Mouse (Mus musculus): ENCODE data around the gene Als2.

Gene Als2

GRCm38 (mm10) chr1:59166232-59166905 lies 70.7 kb downstream of the Als2 start:
- no peak for DNase-seq (ENCODE audit: low spot score in 2 of 2)

GRCm38 (mm10) chr1:59163918-59164317 lies 73.1 kb downstream of the Als2 start:
- DNase-seq (ENCODE audit: low spot score in 2 of 2), result no peak

DNA sequence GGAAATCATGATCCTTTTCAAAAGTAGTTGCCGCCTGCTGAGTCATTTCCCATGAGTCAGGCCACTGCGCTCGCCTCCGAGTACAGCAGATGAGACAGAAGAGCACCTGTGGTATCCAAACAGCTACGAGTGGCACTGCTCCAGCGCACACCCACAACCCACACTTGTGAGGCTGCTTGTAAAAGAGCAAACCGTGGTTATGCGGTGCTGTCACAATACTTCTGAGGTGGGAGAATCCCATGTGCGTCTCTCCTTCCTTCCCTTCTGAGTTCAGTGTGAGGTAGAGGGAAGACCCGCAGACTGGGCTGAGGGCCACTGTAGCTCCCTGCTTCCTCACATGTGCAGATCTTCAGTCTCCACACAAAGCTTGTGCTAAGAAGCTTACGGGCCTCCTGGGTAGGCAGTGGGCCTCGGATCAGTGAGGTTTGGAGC lies 74.0 kb downstream of the Als2 start, which contains the start of gene Mpp4:
Mpp4 (minus strand) TSS at position 360 of the 432 bp plus-strand sequence.
- peak; percentile 31 to 53 for DNase-seq (ENCODE audit: low spot score in 2 of 2)

DNA sequence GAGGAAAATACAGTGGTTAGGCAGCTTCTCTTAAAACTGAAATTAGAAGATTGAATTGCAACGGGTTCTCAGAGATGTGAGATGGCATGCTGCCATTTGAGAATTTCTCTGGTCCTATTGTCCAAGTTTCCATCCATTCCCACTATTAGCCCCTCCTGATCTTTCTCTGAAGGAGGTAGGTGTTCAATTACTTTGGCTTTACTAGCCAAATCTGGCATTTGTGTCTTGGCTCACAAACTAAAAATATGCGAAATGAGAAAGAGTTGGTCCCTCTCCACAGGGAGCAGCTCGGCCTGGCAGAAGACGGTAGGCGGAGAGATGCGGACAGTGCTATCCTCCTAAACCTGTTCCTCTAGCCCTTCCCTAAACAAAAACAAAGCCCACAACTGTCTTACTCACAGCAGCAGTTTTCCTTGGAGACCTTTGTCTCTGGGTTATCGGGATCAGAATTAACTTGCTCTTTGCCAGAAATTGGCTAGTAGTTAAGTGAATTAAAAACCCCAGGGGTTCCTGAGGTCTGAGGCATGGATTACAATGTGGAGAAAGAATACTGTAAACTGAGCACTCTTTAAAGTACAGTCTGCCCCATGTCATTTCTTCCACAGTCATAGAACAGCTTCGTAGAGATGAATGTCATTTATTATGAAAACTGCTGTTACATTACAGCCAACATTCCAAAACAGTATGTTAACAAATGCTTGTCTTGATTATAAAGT lies 74.6 kb downstream of the Als2 start:
- no peak for DNase-seq (ENCODE audit: low spot score in 2 of 2)

GRCm38 (mm10) chr1:59161396-59161795 lies 75.6 kb downstream of the Als2 start:
- no peak for DNase-seq (ENCODE audit: low spot score in 2 of 2)

GRCm38 (mm10) chr1:59160871-59161270 lies 76.2 kb downstream of the Als2 start:
- DNase-seq (ENCODE audit: low spot score in 2 of 2), result no peak

DNA sequence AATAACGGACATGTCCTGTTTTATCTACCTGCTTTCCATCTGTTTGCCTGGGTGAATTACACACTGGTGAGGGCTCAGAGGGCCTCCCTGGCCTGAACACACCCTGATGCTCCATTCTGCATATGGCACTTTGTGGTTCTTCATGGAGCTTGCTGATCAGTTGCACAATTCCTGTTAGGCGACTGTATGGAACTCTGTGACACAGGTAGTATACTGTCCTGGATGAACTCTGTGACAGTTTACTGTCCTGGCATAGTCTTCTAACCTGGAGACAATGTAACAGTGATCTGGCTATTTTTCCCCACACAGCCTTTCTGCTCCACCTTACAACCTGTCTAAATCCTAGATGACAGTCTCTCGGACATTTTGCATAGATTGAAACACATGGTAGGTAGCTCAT lies 77.9 kb downstream of the Als2 start:
- no peak for DNase-seq (ENCODE audit: low spot score in 2 of 2)

GRCm38 (mm10) chr1:59158498-59158897 lies 78.5 kb downstream of the Als2 start:
- no peak for DNase-seq (ENCODE audit: low spot score in 2 of 2)

DNA sequence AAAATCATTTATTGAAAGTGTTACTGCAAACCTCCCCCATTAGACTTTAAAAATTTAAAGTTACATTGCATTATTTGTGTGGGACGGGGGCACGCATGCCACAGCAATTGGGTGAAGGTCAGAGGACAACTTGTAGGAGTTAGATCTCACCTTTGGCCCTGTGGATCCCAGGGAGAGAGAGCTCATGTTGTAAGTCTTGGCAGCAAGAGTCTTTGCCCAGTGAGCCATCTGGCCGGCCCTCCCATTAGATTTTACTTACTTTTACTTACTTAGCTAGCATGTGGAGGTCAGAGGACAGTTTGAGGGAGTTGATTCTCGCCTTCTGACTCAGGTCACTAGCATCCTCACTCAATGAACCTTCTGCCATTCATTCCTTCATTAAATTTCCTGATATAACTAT lies 79.2 kb downstream of the Als2 start:
- DNase-seq (ENCODE audit: low spot score in 2 of 2), result no peak

DNA sequence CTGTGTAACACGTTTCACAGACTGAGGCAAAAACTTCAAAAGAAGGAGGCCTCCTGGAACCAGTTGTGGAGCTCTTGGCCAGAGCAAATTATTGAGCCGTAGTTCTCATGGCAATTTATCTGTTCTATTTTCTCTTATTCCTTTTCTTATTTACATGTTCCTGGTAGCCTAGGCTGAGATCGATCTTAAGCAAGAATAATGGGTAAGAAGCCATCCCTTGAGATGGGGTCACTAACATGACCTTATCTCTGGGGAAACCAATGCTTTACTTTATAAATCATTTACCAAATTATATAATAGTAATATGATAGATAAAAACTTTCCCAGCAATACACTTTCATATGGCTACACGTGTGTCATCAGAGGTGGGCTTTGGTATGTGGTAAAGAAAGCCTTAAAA lies 84.7 kb downstream of the Als2 start:
- DNase-seq (ENCODE audit: low spot score in 2 of 2), result no peak

GRCm38 (mm10) chr1:59150542-59150941 lies 86.5 kb downstream of the Als2 start:
- DNase-seq (ENCODE audit: low spot score in 2 of 2), result no peak

GRCm38 (mm10) chr1:59144543-59144942 lies 92.5 kb downstream of the Als2 start:
- no peak for DNase-seq (ENCODE audit: low spot score in 2 of 2)

GRCm38 (mm10) chr1:59142809-59143208 lies 94.2 kb downstream of the Als2 start:
- DNase-seq (ENCODE audit: low spot score in 2 of 2), result peak in 1 of 2 experiments; percentile 27

GRCm38 (mm10) chr1:59134419-59134818 lies 102.6 kb downstream of the Als2 start:
- DNase-seq (ENCODE audit: low spot score in 2 of 2), result no peak

DNA sequence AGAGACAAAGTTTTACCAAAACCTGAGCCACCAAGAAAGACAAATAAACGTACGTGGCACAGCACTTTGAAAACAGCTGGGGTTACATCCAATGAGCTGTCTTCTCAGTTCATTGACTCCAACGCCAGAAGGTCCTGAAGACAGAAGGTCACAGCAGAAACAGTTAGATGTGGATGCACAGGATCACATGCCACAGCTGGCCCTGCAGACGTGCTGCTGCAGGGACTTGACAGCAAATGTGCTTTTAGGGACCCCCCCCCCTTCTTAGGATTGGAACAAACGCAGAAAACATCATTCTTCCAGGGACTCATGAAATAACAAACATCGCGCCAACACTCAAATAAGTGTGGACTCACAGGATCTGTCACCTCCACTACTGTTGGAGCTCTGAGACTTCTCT lies 108.2 kb downstream of the Als2 start:
- no peak for DNase-seq (ENCODE audit: low spot score in 2 of 2)

DNA sequence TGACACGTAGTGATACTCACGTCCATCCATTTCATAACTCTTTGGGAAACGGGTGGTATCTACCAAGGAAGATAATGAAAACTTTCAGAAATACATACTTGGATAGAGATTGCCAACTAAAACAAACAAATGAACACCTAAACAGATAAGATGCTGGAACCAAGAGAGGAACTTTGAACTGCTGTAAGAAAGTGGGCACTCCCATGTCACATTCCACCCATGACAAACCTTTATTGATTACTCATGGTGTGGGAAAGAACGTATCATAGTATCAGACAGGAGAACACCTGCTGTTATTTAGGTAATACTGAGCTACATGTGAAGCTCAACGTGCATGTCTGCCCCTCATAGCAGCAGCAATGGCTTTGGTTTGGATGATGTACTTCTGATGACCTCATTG lies 111.5 kb downstream of the Als2 start:
- no peak for DNase-seq (ENCODE audit: low spot score in 2 of 2)

DNA sequence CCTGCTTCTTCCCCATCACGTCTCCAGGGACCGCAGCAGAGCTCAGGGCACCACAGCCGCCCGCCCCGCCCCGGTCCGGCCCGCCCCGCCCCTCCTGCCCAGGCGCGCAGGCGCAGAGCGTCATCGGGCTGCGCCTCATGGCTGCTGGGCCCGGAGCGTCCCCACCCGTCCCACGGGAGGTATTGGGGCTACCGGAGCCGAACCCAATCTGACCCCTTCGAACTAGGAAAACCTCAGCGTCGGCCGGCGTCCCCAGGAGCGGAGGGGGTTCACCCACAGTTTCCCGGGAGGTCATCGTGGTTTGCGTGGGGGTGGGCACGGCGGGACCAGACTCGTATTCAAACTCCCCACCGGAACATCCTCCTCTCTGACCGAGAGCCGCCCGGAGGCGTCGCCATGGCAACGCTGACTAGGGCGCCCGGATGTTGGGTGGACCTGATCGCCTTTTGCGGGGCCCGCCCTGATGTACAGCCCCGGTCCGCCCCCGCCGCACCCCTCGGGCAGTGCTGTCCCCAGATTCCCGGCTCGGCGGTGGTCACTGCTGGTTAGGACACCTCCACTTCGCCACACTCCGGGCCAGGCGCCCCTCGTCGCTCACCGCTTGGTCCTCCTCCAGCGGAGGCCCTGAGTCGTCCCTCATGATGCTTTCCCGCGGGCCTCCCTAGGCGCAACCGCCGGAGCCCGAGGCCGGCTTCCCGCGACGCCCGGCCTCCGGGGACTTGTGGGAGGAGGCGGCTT lies 117.1 kb downstream of the Als2 start, which contains the start of gene Tmem237:
Tmem237 (minus strand) TSS at position 689 of the 738 bp plus-strand sequence.
- peak; percentile 87 to 89 for DNase-seq (ENCODE audit: low spot score in 2 of 2)
